Mouse (Mus musculus): ENCODE results near the gene Atad2b. TPM values are rescaled to one million over a fixed set of nuclear protein-coding genes. Genes with fewer than 3 reads are reported as not detected.
A peak's percentile ranks its signal among the peaks of the same experiment; 100 is the strongest.

Atad2b gene
- polyA plus RNA-seq, 1 experiment from 2014 or later, result 18.5 TPM

- Histone ChIP-seq H3K4me1 (replicated peaks; ENCODE audit: control insufficient read depth, insufficient read depth, low read length) (peaks cover 28% of the 10 kb centered on the region), H3K27ac (peak overlapping the region; percentile 78), H3K9ac (no peak overlapping the region), H3K27me3 (ENCODE audit: control insufficient read depth, insufficient read depth, low read length) (no peaks in the 10 kb centered on the region), H3K4me2 (replicated peaks) (no peak overlapping the region), H3K36me3 (replicated peaks; ENCODE audit: control insufficient read depth, insufficient read depth) (peaks cover 55% of the 10 kb centered on the region), H3K9me3 (ENCODE audit: control insufficient read depth, low read length) (no peaks in the 10 kb centered on the region), H3K4me3 (replicated peaks; ENCODE audit: low read length) (no peak overlapping the region)
- 23% methylated on average over 10 of the region's 10 CpGs for WGBS
- DNase-seq (ENCODE audit: low spot score), result peak; percentile 77
- peak; percentile 79; the same call in 1 of the 2 replicates for ATAC-seq (ENCODE audit: low FRiP score)
Measured at GRCm38 (mm10) chr12:5087787-5088519, 170.8 kb downstream of the Atad2b start.

GRCm38 (mm10) chr12:5088639-5089038 is 171.5 kb downstream of the Atad2b start:
- Histone ChIP-seq H3K9me3 (ENCODE audit: control insufficient read depth, low read length) (no peaks in the 10 kb centered on the region), H3K4me3 (replicated peaks; ENCODE audit: low read length) (no peak overlapping the region), H3K4me1 (replicated peaks; ENCODE audit: control insufficient read depth, insufficient read depth, low read length) (peaks cover 28% of the 10 kb centered on the region), H3K27ac (peak overlapping the region; percentile 78), H3K36me3 (replicated peaks; ENCODE audit: control insufficient read depth, insufficient read depth) (peaks cover 53% of the 10 kb centered on the region), H3K9ac (no peak overlapping the region), H3K27me3 (ENCODE audit: control insufficient read depth, insufficient read depth, low read length) (no peaks in the 10 kb centered on the region), H3K4me2 (replicated peaks) (no peak overlapping the region)
- DNase-seq (ENCODE audit: low spot score) (no peak), ATAC-seq (ENCODE audit: low FRiP score) (peak; percentile 32; the same call in 1 of the 2 replicates)
- 21% methylated on average over 1 of the region's 1 CpGs for WGBS

Other genes starting within 250 kb of the Atad2b start
- gene Fam228a, start 178.9 kb upstream of the Atad2b start, polyA plus RNA-seq (2014; fragmentation: Nextera tagmentation; extraction: Ambion mirVana), result 0.68 and 1.1 TPM in 2 replicates
- gene Pfn4, start 148.3 kb upstream of the Atad2b start, polyA plus RNA-seq (2014; fragmentation: Nextera tagmentation; extraction: Ambion mirVana), result 15.3 and 16.3 TPM in 2 replicates
- 3.2 and 8.5 TPM in 2 replicates for gene Fam228b, start 148.1 kb upstream of the Atad2b start, polyA plus RNA-seq (2014; fragmentation: Nextera tagmentation; extraction: Ambion mirVana)
- gene Sf3b6, start 99.8 kb upstream of the Atad2b start, polyA plus RNA-seq (2014; fragmentation: Nextera tagmentation; extraction: Ambion mirVana), result 269 and 286 TPM in 2 replicates
- gene Fkbp1b, start 75.8 kb upstream of the Atad2b start, polyA plus RNA-seq (2014; fragmentation: Nextera tagmentation; extraction: Ambion mirVana), result 50.6 and 58.5 TPM in 2 replicates
- 10.4 and 11.1 TPM in 2 replicates for gene Wdcp, start 74.0 kb upstream of the Atad2b start, polyA plus RNA-seq (2014; fragmentation: Nextera tagmentation; extraction: Ambion mirVana)
- 2.0 and 2.3 TPM in 2 replicates for gene Mfsd2b, start 43.0 kb upstream of the Atad2b start, polyA plus RNA-seq (2014; fragmentation: Nextera tagmentation; extraction: Ambion mirVana)
- 42.9 and 44.6 TPM in 2 replicates for gene Ubxn2a, start 9.6 kb upstream of the Atad2b start, polyA plus RNA-seq (2014; fragmentation: Nextera tagmentation; extraction: Ambion mirVana)

Data from hindbrain, embryonic 14.5 days (tissue).